Mouse (Mus musculus): ENCODE measurements at regions not wholly inside any gene's neighbourhood (a gene's known extent, or its start where the extent isn't known, plus 50 kb on each side); places are given as distances from the start of the nearest gene placed in this dataset.

- no peak for DNase-seq
Measured at GRCm38 (mm10) chr12:78118131-78118530, 75.9 kb upstream of the Gm6657 start.

- no peak for DNase-seq
Measured at GRCm38 (mm10) chr12:78119246-78119645, 74.8 kb upstream of the Gm6657 start.

GRCm38 (mm10) chr12:78119855-78120254 is 74.2 kb upstream of the Gm6657 start:
- DNase-seq = no peak

GRCm38 (mm10) chr12:78129130-78129845 is 64.8 kb upstream of the Gm6657 start:
- DNase-seq = no peak

GRCm38 (mm10) chr12:78132016-78132797 is 61.8 kb upstream of the Gm6657 start:
- DNase-seq = no peak

GRCm38 (mm10) chr12:78133341-78133740 is 60.7 kb upstream of the Gm6657 start:
- DNase-seq = no peak

GRCm38 (mm10) chr12:78133984-78134383 is 60.1 kb upstream of the Gm6657 start:
- DNase-seq = no peak

GRCm38 (mm10) chr12:78137196-78137595 is 56.8 kb upstream of the Gm6657 start:
- no peak for DNase-seq

GRCm38 (mm10) chr12:78138467-78138866 is 55.6 kb upstream of the Gm6657 start:
- no peak for DNase-seq

Measured in thymus, postnatal 4 days (tissue).